Mouse (Mus musculus) liver, postnatal 0 days (tissue): ENCODE results near the gene Tomm34.
"Not testable (repeated sequence)": the region's sequence is repeated elsewhere in the genome, so short reads cannot be mapped to it uniquely, and the experiment has no call there.

Experiments used
- CTCF ChIP-seq: sonication (generic); IDR thresholded peaks from 2 replicates; pipeline ENCODE4 v1.5.1; 2016; ENCODE audit warnings: antibody characterized with exemption, low read depth
- EP300 ChIP-seq: IDR thresholded peaks from 2 replicates; pipeline ENCODE4 v1.6.1; 2016; ENCODE audit warnings: antibody characterized with exemption, low read depth, mild to moderate bottlenecking

GRCm38 (mm10) chr2:164071437-164071820 lies 460 bp upstream of the Tomm34 start:
- TF ChIP-seq CTCF, EP300: not testable (repeated sequence)
